Mouse (Mus musculus) cortical plate, adult 2 months (tissue): ENCODE measurements around the gene Rhebl1.

Experiments used
- CTCF ChIP-seq: fragments of 200-500 bp; IDR thresholded peaks from 2 replicates; pipeline ENCODE4 v1.5.1; 2011; ENCODE audit warnings: mild to moderate bottlenecking, control low read depth, low read length; ENCODE audit not compliant: insufficient read depth; ENCODE audit errors: extremely low read depth
- POLR2A ChIP-seq: fragments of 200-500 bp; IDR thresholded peaks from 2 replicates; pipeline ENCODE4 v1.6.1; 2011; ENCODE audit warnings: mild to moderate bottlenecking, low read length, control low read depth; ENCODE audit not compliant: insufficient read depth; ENCODE audit errors: extremely low read depth

DNA sequence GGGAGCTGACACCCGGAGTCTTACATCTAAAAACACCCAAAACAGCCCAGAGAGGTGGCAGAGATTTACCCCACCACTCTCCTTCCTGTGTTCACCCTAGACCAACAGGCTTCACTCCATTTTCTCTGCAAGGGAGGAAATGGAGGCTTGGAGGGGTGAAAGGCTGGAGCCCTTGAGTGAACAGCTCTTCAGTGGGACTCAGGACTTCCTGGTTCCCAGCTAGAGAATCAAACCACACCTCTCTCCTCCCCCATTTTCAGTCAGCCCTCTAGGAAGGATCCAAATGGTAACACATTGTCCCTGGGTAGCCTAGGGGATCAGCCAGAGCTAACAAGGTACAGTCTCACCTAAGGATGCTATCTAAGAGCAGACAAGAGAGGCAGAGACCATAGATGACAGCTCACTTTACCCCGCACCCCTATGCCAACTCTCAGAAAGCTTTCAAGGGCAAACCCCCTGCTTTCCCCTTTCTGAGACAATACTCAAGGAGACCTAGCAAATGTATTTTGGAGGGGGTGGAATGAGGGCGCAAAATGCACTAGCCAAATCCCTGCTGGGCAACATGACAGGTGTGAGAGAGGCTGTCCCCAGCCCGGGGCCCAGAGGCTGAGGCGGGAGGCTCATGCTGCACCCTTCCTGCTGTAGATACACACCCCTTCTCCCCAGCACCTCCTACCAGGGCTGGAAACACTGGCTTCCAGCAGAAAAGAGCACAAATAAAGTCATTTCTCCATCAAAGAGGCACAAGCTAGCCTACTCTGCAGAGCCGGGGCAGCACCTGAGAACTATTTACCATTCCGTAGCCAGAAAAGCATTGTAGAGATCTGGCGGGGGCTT is 24.8 kb downstream of the Rhebl1 start:
- TF ChIP-seq CTCF (no peak), POLR2A (no peak)
